Mouse (Mus musculus) heart, postnatal 0 days (tissue): ENCODE measurements around the gene Nmnat2.

Experiments used
- CTCF ChIP-seq: IDR thresholded peaks from 2 replicates; pipeline ENCODE4 v1.5.1; 2016; ENCODE audit warnings: antibody characterized with exemption, control low read depth, low read depth
- EP300 ChIP-seq: IDR thresholded peaks from 2 replicates; pipeline ENCODE4 v1.6.1; 2016; ENCODE audit warnings: antibody characterized with exemption, low read depth

GRCm38 (mm10) chr1:152913483-152914460, 41.0 kb upstream of the Nmnat2 start:
- no peak for TF ChIP-seq CTCF
- no peak for TF ChIP-seq EP300
